Mouse (Mus musculus): ENCODE results near the gene Rps19bp1. TPM values are rescaled to one million over a fixed set of nuclear protein-coding genes. Genes with fewer than 3 reads are reported as not detected.

Rps19bp1 gene
- total and polyA plus RNA-seq, 3 experiments, result 78.9 to 155 TPM; not detected in 1

DNA sequence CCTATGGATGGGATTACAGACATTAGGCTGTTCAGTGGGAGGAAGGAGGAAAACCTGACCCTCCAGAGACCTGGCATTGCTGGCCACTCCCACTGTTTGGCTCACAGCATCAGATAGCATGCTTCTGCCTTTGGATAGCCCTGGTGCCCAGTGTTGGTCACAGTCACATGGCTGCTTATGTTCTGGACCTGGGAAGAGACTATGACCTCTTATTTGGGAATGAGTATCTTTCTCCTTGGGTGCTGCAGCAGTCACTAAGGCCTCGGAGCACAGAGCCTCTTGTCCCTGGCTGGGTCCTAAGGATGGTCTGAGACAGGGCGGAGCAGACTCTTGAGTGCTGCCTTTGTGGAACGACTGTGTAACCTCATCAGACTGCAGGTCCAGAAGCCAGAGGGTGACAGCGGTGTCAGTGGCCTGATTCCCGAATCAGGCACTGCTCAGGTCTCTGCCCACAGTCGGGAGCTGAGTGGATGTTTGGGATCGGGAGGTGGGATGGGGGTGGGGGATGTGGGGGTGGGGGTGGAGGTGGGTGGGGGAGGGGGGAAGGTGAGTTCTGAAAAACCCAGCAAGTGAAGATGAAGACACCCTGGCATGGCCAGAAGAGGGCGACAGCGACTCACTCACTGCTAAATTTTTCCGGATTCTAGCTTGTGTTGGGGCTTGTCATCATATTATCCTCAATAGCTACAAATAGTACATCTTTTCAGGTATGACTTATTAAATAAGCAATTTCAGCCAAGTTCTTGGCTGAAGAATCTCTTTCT, 48.2 kb downstream of the Rps19bp1 start:
- Histone ChIP-seq H3K36me3 (ENCODE audit: control insufficient read depth in 1 of 2, insufficient read depth in 2 of 2, low read length in 2 of 2) (no peaks in the 10 kb centered on the region), H3K9me3 (replicated peaks; ENCODE audit: insufficient read depth, low read length) (no peaks in the 10 kb centered on the region), H3K27ac (ENCODE audit: control insufficient read depth, low read depth, low read length) (no peak overlapping the region), H3K27me3 (ENCODE audit: control insufficient read depth in 1 of 2, insufficient read depth in 2 of 2, low read length in 2 of 2) (no peaks in the 10 kb centered on the region; a peak in 2 of 4 replicates), H3K4me3 (ENCODE audit: control insufficient read depth in 1 of 2, insufficient read depth in 1 of 2, low read depth in 2 of 2, low read length in 2 of 2) (no peak overlapping the region), H3K4me1 (ENCODE audit: control insufficient read depth in 1 of 2, insufficient read depth in 2 of 2, low read length in 2 of 2) (0 out of 4 replicates have a peak, but pooled peaks cover 0 to 6% of the 10 kb centered on the region in 2 experiments), H3K79me2 (ENCODE audit: control insufficient read depth, insufficient read depth, low read length, poor library complexity) (no peaks in the 10 kb centered on the region), H3K9ac (ENCODE audit: control insufficient read depth, low read depth, low read length, poor library complexity, severe bottlenecking) (no peak overlapping the region)
- no peak for TF ChIP-seq GATA1 (IDR thresholded peaks at IDR 0.05; ENCODE audit: low read depth, low read length)
- TF ChIP-seq RAD21 (IDR thresholded peaks at IDR 0.05; ENCODE audit: low read depth, low read length), result peak; percentile 53
- no peak for TF ChIP-seq ZMIZ1 (IDR thresholded peaks at IDR 0.05; ENCODE audit: low read depth, low read length)
- TF ChIP-seq CTCF (IDR thresholded peaks at IDR 0.05 in 2 of 3, conservative IDR thresholded peaks at IDR 0.05 in 1 of 3; ENCODE audit: control insufficient read depth in 1 of 3, insufficient read depth in 1 of 3, low read depth in 2 of 3, low read length in 3 of 3, poor library complexity in 1 of 3, severe bottlenecking in 1 of 3), result peak; percentile 40 to 76 (median 54); a peak in 5 of 6 replicates
- peak; percentile 16; the same call in 1 of the 2 replicates for TF ChIP-seq ZC3H11A (IDR thresholded peaks at IDR 0.05; ENCODE audit: low read depth, low read length)
- peak; percentile 39; the same call in 1 of the 2 replicates for TF ChIP-seq SMC3 (IDR thresholded peaks at IDR 0.05; ENCODE audit: low read depth, low read length)
- TF ChIP-seq POLR2A (IDR thresholded peaks at IDR 0.05; ENCODE audit: control insufficient read depth in 1 of 2, insufficient read depth in 1 of 2, low read depth in 1 of 2, low read length in 2 of 2, poor library complexity in 1 of 2), result no peak
- TF ChIP-seq E2F4 (IDR thresholded peaks at IDR 0.05; ENCODE audit: borderline replicate concordance, low read depth, low read length), result no peak
- peak; percentile 25 for DNase-seq (ENCODE audit: low read depth, low spot score)

DNA sequence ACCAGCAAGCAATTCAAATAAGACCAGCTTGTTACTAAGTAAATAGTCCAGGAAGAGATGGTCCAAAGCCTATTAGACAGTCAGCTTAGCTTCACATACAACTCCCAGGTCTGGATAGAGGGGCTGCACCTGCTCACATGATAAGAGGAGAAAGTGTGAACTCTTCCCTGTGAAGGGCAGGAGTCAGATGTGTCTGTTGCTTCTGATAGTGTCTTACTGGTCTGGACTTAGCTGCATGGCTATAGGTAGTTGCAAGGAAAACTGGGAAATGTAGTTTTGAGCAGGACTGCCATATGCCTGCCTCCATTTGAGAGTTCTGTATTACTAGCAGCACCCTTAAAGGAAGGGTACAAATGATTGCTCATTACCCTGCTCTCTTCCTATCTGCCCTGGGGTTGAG, 50.4 kb downstream of the Rps19bp1 start:
- Histone ChIP-seq H3K9ac (ENCODE audit: control insufficient read depth, low read depth, low read length, poor library complexity, severe bottlenecking) (no peak overlapping the region), H3K79me2 (ENCODE audit: control insufficient read depth, insufficient read depth, low read length, poor library complexity) (no peaks in the 10 kb centered on the region), H3K4me1 (ENCODE audit: control insufficient read depth in 1 of 2, insufficient read depth in 2 of 2, low read length in 2 of 2) (no peaks in the 10 kb centered on the region), H3K9me3 (replicated peaks; ENCODE audit: insufficient read depth, low read length) (no peaks in the 10 kb centered on the region), H3K27ac (ENCODE audit: control insufficient read depth, low read depth, low read length) (no peak overlapping the region), H3K36me3 (ENCODE audit: control insufficient read depth in 1 of 2, insufficient read depth in 2 of 2, low read length in 2 of 2) (no peaks in the 10 kb centered on the region), H3K27me3 (ENCODE audit: control insufficient read depth in 1 of 2, insufficient read depth in 2 of 2, low read length in 2 of 2) (no peaks in the 10 kb centered on the region; a peak in 1 of 4 replicates), H3K4me3 (ENCODE audit: control insufficient read depth in 1 of 2, insufficient read depth in 1 of 2, low read depth in 2 of 2, low read length in 2 of 2) (no peak overlapping the region)
- TF ChIP-seq RAD21 (IDR thresholded peaks at IDR 0.05; ENCODE audit: low read depth, low read length) (no peak), ZMIZ1 (IDR thresholded peaks at IDR 0.05; ENCODE audit: low read depth, low read length) (no peak), USF2 (IDR thresholded peaks at IDR 0.05; ENCODE audit: borderline replicate concordance in 1 of 2, insufficient read depth in 1 of 2, low read depth in 1 of 2, low read length in 2 of 2) (no peak), GATA1 (IDR thresholded peaks at IDR 0.05; ENCODE audit: low read depth, low read length) (no peak), POLR2A (IDR thresholded peaks at IDR 0.05; ENCODE audit: control insufficient read depth in 1 of 2, insufficient read depth in 1 of 2, low read depth in 1 of 2, low read length in 2 of 2, poor library complexity in 1 of 2) (no peak), MYB (IDR thresholded peaks at IDR 0.05; ENCODE audit: low read depth, low read length) (no peak), JUND (IDR thresholded peaks at IDR 0.05; ENCODE audit: low read depth, low read length) (no peak), ZKSCAN1 (IDR thresholded peaks at IDR 0.05; ENCODE audit: low read depth, low read length) (no peak)
- DNase-seq (ENCODE audit: low read depth, low spot score), result no peak

Other genes with a start within 250 kb of the Rps19bp1 start
- gene Pdgfb, start 249.3 kb downstream of the Rps19bp1 start, total RNA-seq (2012; rRNA removed), result 0.23 and 0.26 TPM in 2 replicates
- gene Pdgfb, start 249.3 kb downstream of the Rps19bp1 start, polyA plus RNA-seq (2012; ENCODE audit: insufficient read depth in 1 of 2, insufficient read length in 2 of 2, low read depth in 1 of 2, low replicate concordance in 2 of 2, missing spikeins in 1 of 2), result under 1 TPM in 1 of 2 experiments, not detected in 1; 0.72 TPM
- 93.7 and 105 TPM in 2 replicates for gene Syngr1, start 173.0 kb downstream of the Rps19bp1 start, total RNA-seq (2012; rRNA removed)
- gene Syngr1, start 173.0 kb downstream of the Rps19bp1 start, polyA plus RNA-seq (2012; ENCODE audit: insufficient read depth in 1 of 2, insufficient read length in 2 of 2, low read depth in 1 of 2, low replicate concordance in 2 of 2, missing spikeins in 1 of 2), result 100 to 1,000 TPM in 1 of 2 experiments, not detected in 1; 115 TPM
- 1,686 and 1,722 TPM in 2 replicates for gene Rpl3, start 172.4 kb downstream of the Rps19bp1 start, total RNA-seq (2012; rRNA removed)
- gene Rpl3, start 172.4 kb downstream of the Rps19bp1 start, polyA plus RNA-seq (2012; ENCODE audit: insufficient read depth in 1 of 2, insufficient read length in 2 of 2, low read depth in 1 of 2, low replicate concordance in 2 of 2, missing spikeins in 1 of 2), result 1,000 to 10,000 TPM in 1 of 2 experiments, 100 to 1,000 TPM in 1; 543 to 1,096 TPM
- 18.2 and 23.3 TPM in 2 replicates for gene Tab1, start 131.2 kb downstream of the Rps19bp1 start, total RNA-seq (2012; rRNA removed)
- gene Tab1, start 131.2 kb downstream of the Rps19bp1 start, polyA plus RNA-seq (2012; ENCODE audit: insufficient read depth in 1 of 2, insufficient read length in 2 of 2, low read depth in 1 of 2, low replicate concordance in 2 of 2, missing spikeins in 1 of 2), result 10 to 100 TPM in 1 of 2 experiments, not detected in 1; 31.1 TPM
- gene Mgat3, start 90.6 kb downstream of the Rps19bp1 start, total RNA-seq (2012; rRNA removed), result not detected in 2 replicates
- not detected for gene Mgat3, start 90.6 kb downstream of the Rps19bp1 start, polyA plus RNA-seq (2012; ENCODE audit: insufficient read depth in 1 of 2, insufficient read length in 2 of 2, low read depth in 1 of 2, low replicate concordance in 2 of 2, missing spikeins in 1 of 2)
- 35.4 and 41.5 TPM in 2 replicates for gene Mief1, start 30.3 kb downstream of the Rps19bp1 start, total RNA-seq (2012; rRNA removed)
- gene Mief1, start 30.3 kb downstream of the Rps19bp1 start, polyA plus RNA-seq (2012; ENCODE audit: insufficient read depth in 1 of 2, insufficient read length in 2 of 2, low read depth in 1 of 2, low replicate concordance in 2 of 2, missing spikeins in 1 of 2), result 10 to 100 TPM in 1 of 2 experiments, not detected in 1; 34.6 TPM
- gene AC140267.1, start 28.5 kb downstream of the Rps19bp1 start, total RNA-seq (2012; rRNA removed), result not detected in 2 replicates
- gene AC140267.1, start 28.5 kb downstream of the Rps19bp1 start, polyA plus RNA-seq (2012; ENCODE audit: insufficient read depth in 1 of 2, insufficient read length in 2 of 2, low read depth in 1 of 2, low replicate concordance in 2 of 2, missing spikeins in 1 of 2), result 1 to 10 TPM in 1 of 2 experiments, not detected in 1; 1.9 TPM
- gene Atf4, start 9.1 kb downstream of the Rps19bp1 start, total RNA-seq (2012; rRNA removed), result 351 and 459 TPM in 2 replicates
- gene Atf4, start 9.1 kb downstream of the Rps19bp1 start, polyA plus RNA-seq (2012; ENCODE audit: insufficient read depth in 1 of 2, insufficient read length in 2 of 2, low read depth in 1 of 2, low replicate concordance in 2 of 2, missing spikeins in 1 of 2), result 100 to 1,000 TPM in 1 of 2 experiments, 10 to 100 TPM in 1; 85.1 to 444 TPM
- not detected in 2 replicates for gene Cacna1i, start 22.9 kb upstream of the Rps19bp1 start, total RNA-seq (2012; rRNA removed)
- gene Cacna1i, start 22.9 kb upstream of the Rps19bp1 start, polyA plus RNA-seq (2012; ENCODE audit: insufficient read depth in 1 of 2, insufficient read length in 2 of 2, low read depth in 1 of 2, low replicate concordance in 2 of 2, missing spikeins in 1 of 2), result not detected